Mouse (Mus musculus) frontal cortex, adult (tissue): ENCODE results near the gene Olfr554.
"Not testable (repeated sequence)": the region's sequence is repeated elsewhere in the genome, so short reads cannot be mapped to it uniquely, and the experiment has no call there.

Experiments used
- ATAC-seq: cut with Nextera tagmentation; 2 replicates; pipeline ENCODE4 v1.9.2; 2017; ENCODE audit warnings: mild to moderate bottlenecking, moderate library complexity, mixed read lengths; ENCODE audit not compliant: low TSS enrichment

Gene Olfr554

GRCm38 (mm10) chr7:102638132-102638531 lies at the start of gene Olfr554:
Gene Olfr554 (plus strand): TSS chr7:102638432.
- no peak for ATAC-seq

GRCm38 (mm10) chr7:102591786-102592185 lies 46.4 kb upstream of the Olfr554 start, which contains the start of gene Olfr551:
Gene Olfr551 (minus strand): TSS chr7:102591886.
- ATAC-seq, result no peak

- ATAC-seq, result no peak
Observed at GRCm38 (mm10) chr7:102597378-102598031, 40.7 kb upstream of the Olfr554 start, which contains the start of gene Olfr552. Gene Olfr552 (plus strand): TSS chr7:102597770.

GRCm38 (mm10) chr7:102618118-102618517 lies 20.1 kb upstream of the Olfr554 start, which contains the start of gene Olfr553:
Gene Olfr553 (minus strand): TSS chr7:102618218.
- no peak for ATAC-seq

GRCm38 (mm10) chr7:102619608-102620007 lies 18.6 kb upstream of the Olfr554 start:
- no peak for ATAC-seq

- not testable (repeated sequence) for ATAC-seq
Observed at GRCm38 (mm10) chr7:102620368-102620767, 17.9 kb upstream of the Olfr554 start.

- ATAC-seq, result no peak
Observed at GRCm38 (mm10) chr7:102636665-102637064, 1.6 kb upstream of the Olfr554 start.

- ATAC-seq, result not testable (repeated sequence)
Observed at GRCm38 (mm10) chr7:102644945-102645344, 6.7 kb downstream of the Olfr554 start.

- no peak for ATAC-seq
Observed at GRCm38 (mm10) chr7:102658523-102658922, 20.3 kb downstream of the Olfr554 start, which contains the start of gene Olfr555. Gene Olfr555 (plus strand): TSS chr7:102658823.

GRCm38 (mm10) chr7:102664599-102664998 lies 26.4 kb downstream of the Olfr554 start, which contains the start of gene Olfr556:
Gene Olfr556 (plus strand): TSS chr7:102664899.
- ATAC-seq, result no peak

- no peak for ATAC-seq
Observed at GRCm38 (mm10) chr7:102665378-102665777, 27.1 kb downstream of the Olfr554 start.

GRCm38 (mm10) chr7:102676225-102676624 lies 38.0 kb downstream of the Olfr554 start:
- no peak for ATAC-seq

- no peak for ATAC-seq
Observed at GRCm38 (mm10) chr7:102681916-102682315, 43.7 kb downstream of the Olfr554 start.

- peak; percentile 100 for ATAC-seq
Observed at GRCm38 (mm10) chr7:102686944-102687501, 48.8 kb downstream of the Olfr554 start, which contains the start of gene Trim68. Gene Trim68 (minus strand): TSS chr7:102687327.
